Mouse (Mus musculus) limb, embryonic 13.5 days (tissue): ENCODE data around the gene Plce1. TPM values are rescaled to one million over a fixed set of nuclear protein-coding genes. Genes with fewer than 3 reads are reported as not detected.
"Not testable (repeated sequence)": the region's sequence is repeated elsewhere in the genome, so short reads cannot be mapped to it uniquely, and the experiment has no call there.

ENCODE experiments used
- ATAC-seq: fragments of 200-750 bp; cut with Nextera tagmentation; 2 replicates; pipeline ENCODE4 v1.8.0; 2017; ENCODE audit warnings: low read depth, moderate number of reproducible peaks, moderate TSS enrichment; ENCODE audit not compliant: low FRiP score
- H3K27ac ChIP-seq: fragments of 300-500 bp; sonication (generic); 2 replicates; pipeline ENCODE4 v1.5.1; 2015; ENCODE audit warnings: inconsistent platforms, mild to moderate bottlenecking, moderate library complexity
- H3K27me3 ChIP-seq: fragments of 300-500 bp; sonication (generic); 2 replicates; pipeline ENCODE4 v1.6.1; 2015; ENCODE audit warnings: mild to moderate bottlenecking, inconsistent platforms
- H3K36me3 ChIP-seq: fragments of 300-500 bp; sonication (generic); 2 replicates; pipeline ENCODE4 v1.6.1; 2015; ENCODE audit warnings: inconsistent platforms, mild to moderate bottlenecking, moderate library complexity
- H3K4me1 ChIP-seq: fragments of 300-500 bp; sonication (generic); 2 replicates; pipeline ENCODE4 v1.6.1; 2015; ENCODE audit warnings: inconsistent platforms
- H3K4me2 ChIP-seq: fragments of 300-500 bp; sonication (generic); replicated peaks from 2 replicates; pipeline ENCODE4 v1.6.1; 2015; ENCODE audit warnings: inconsistent platforms, mild to moderate bottlenecking, moderate library complexity
- H3K4me3 ChIP-seq: fragments of 300-500 bp; sonication (generic); 2 replicates; pipeline ENCODE4 v1.5.1; 2015; ENCODE audit warnings: moderate library complexity, mild to moderate bottlenecking, inconsistent platforms
- H3K9ac ChIP-seq: fragments of 300-500 bp; sonication (generic); 2 replicates; pipeline ENCODE4 v1.6.1; 2015; ENCODE audit warnings: mild to moderate bottlenecking, inconsistent platforms
- H3K9me3 ChIP-seq: fragments of 300-500 bp; sonication (generic); 2 replicates; pipeline ENCODE4 v1.6.1; 2016; ENCODE audit warnings: inconsistent platforms
- WGBS: fragments of 180-500 bp; shearing (Covaris S2); methylation state at CpG from one replicate; pipeline ENCODE4 v1.1.7; 2015; 5-methylcytosine and 5-hydroxymethylcytosine counted together
- polyA plus RNA-seq: library from polyadenylated mRNA; unstranded; fragments of >200 nt; fragmentation: Nextera tagmentation; extraction: Ambion mirVana; gene quantifications from 2 replicates; pipeline ENCODE4 v1.2.1, GENCODE M21; 2015

Gene Plce1
- polyA plus RNA-seq, 1 experiment from 2014 or later = 10.1 TPM

DNA sequence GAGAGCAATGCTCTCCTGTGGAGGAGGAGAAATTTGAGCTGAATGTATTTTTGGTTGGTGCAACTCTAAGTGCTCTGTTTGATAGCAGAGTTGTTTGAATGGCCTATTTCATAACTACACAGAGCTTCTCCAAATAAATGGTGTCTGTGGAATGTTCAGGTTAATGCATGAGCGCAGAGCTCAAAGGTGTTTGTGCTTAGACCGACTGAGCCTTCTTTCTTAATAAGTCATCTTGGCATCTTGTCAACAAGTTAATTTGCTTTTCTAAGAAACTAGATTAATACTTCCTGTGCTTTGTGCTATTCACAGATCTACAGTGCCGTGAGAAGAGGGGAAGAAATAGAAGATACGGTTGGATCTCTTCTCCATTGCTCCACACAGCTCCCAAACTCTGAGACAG lies 139.2 kb downstream of the Plce1 start:
- 73% methylated on average over 4 of the region's 4 CpGs for WGBS
- Histone ChIP-seq H3K4me2 (no peak overlapping the region), H3K9ac (no peak overlapping the region), H3K27ac (no peak overlapping the region), H3K4me3 (no peak overlapping the region), H3K27me3 (no peaks in the 10 kb centered on the region), H3K9me3 (no peaks in the 10 kb centered on the region), H3K4me1 (peaks cover 12% of the 10 kb centered on the region; the same call in 1 of the 2 replicates), H3K36me3 (no peaks in the 10 kb centered on the region)
- ATAC-seq = no peak

GRCm38 (mm10) chr19:38621546-38621945 lies 140.6 kb downstream of the Plce1 start:
- ATAC-seq = no peak
- no peaks in the 10 kb centered on the region for H3K9me3 ChIP-seq

GRCm38 (mm10) chr19:38626246-38627015 lies 145.5 kb downstream of the Plce1 start:
- ATAC-seq = no peak
- no peak overlapping the region for H3K4me2 ChIP-seq
- 76% methylated on average over 9 of the region's 9 CpGs for WGBS
- no peak overlapping the region for H3K9ac ChIP-seq
- no peak overlapping the region for H3K4me3 ChIP-seq
- no peaks in the 10 kb centered on the region for H3K9me3 ChIP-seq
- H3K27ac ChIP-seq = no peak overlapping the region
- no peaks in the 10 kb centered on the region for H3K27me3 ChIP-seq
- no peaks in the 10 kb centered on the region for H3K36me3 ChIP-seq
- H3K4me1 ChIP-seq = peaks cover 12% of the 10 kb centered on the region; the same call in 1 of the 2 replicates

More at GRCm38 (mm10) chr19:38621546-38621945, 140.6 kb downstream of the Plce1 start:
- Histone ChIP-seq H3K9ac (no peak overlapping the region), H3K36me3 (no peaks in the 10 kb centered on the region), H3K4me1 (peaks cover 12% of the 10 kb centered on the region; the same call in 1 of the 2 replicates), H3K27me3 (no peaks in the 10 kb centered on the region), H3K4me2 (no peak overlapping the region), H3K4me3 (no peak overlapping the region), H3K27ac (no peak overlapping the region)
- WGBS = 85% methylated on average over 10 of the region's 10 CpGs

GRCm38 (mm10) chr19:38627075-38627768 lies 146.3 kb downstream of the Plce1 start:
- Histone ChIP-seq H3K27me3 (no peaks in the 10 kb centered on the region), H3K9ac (no peak overlapping the region), H3K4me1 (peaks cover 8% of the 10 kb centered on the region; the same call in 1 of the 2 replicates), H3K4me3 (no peak overlapping the region), H3K9me3 (no peaks in the 10 kb centered on the region), H3K27ac (no peak overlapping the region), H3K4me2 (no peak overlapping the region), H3K36me3 (no peaks in the 10 kb centered on the region)
- ATAC-seq = no peak
- WGBS = 78% methylated on average over 9 of the region's 9 CpGs

DNA sequence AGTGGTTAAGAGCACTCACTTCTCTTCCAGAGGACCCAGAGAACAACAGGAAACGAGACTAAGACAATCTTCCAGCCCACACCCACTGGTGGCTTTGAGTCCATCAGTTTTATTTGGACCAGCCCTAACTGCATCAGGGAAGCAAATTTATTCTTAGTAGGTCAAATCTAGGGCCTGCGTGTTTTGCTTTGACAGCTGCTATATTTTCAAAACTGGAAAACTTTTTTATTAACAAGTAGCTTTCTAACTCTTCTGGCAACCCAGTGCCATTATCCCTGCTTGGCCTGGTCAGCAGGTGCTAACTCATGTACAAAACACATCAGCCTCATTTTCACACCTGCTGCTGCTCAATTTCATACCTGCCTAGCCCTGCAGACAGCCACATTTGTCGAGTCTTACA lies 151.3 kb downstream of the Plce1 start:
- WGBS = 72% methylated on average over 3 of the region's 3 CpGs
- no peak overlapping the region for H3K9ac ChIP-seq
- H3K4me1 ChIP-seq = peaks cover 10% of the 10 kb centered on the region
- no peaks in the 10 kb centered on the region for H3K36me3 ChIP-seq
- no peak overlapping the region for H3K4me2 ChIP-seq
- H3K27me3 ChIP-seq = no peaks in the 10 kb centered on the region
- ATAC-seq = no peak
- H3K27ac ChIP-seq = no peak overlapping the region
- H3K9me3 ChIP-seq = no peaks in the 10 kb centered on the region
- H3K4me3 ChIP-seq = no peak overlapping the region

DNA sequence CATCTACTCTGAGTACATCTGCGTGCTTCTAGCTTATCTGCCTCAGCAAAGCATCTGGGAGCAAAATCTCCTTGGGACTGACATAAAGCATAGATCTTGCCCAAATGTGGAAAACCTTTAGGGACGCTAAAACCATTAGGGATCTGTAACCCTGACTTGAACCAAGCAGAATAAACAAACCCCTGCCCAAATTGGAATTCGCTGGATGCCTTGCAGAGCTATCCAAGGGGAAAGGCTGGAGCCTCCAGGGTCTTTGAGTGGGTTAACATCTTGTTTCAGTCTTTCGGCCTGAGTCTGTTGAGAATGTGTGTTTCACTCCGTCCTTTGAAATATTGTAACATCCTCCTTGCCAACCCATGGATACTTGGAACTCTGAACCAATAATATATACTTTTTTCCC lies 152.4 kb downstream of the Plce1 start:
- 48% methylated on average over 5 of the region's 5 CpGs for WGBS
- no peaks in the 10 kb centered on the region for H3K36me3 ChIP-seq
- no peak overlapping the region for H3K27ac ChIP-seq
- no peak overlapping the region for H3K9ac ChIP-seq
- peaks cover 10% of the 10 kb centered on the region for H3K4me1 ChIP-seq
- no peaks in the 10 kb centered on the region for H3K27me3 ChIP-seq
- no peak overlapping the region for H3K4me2 ChIP-seq
- H3K9me3 ChIP-seq = no peaks in the 10 kb centered on the region
- H3K4me3 ChIP-seq = no peak overlapping the region
- no peak for ATAC-seq

DNA sequence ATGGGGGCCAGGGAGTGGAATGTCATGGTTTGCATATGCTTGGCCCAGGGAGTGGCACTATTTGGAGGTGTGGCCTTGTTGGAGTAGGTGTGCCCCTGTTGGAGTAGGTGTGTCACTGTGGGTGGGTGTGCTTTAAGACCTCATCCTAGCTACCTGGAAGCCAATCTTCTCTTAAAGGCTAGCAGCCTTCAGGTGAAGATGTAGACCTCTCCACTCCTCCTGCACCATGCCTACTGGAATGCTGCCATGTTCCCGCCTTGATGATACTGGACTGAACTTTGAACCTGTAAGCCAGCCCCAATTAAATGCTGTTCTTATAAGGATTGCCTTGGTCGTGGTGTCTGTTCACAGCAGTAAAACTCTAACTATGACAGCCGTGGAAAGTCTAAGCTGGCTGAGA lies 158.1 kb downstream of the Plce1 start:
- Histone ChIP-seq H3K4me2 (no peak overlapping the region), H3K4me3 (no peak overlapping the region), H3K9me3 (no peaks in the 10 kb centered on the region), H3K36me3 (no peaks in the 10 kb centered on the region), H3K9ac (no peak overlapping the region), H3K27ac (no peak overlapping the region), H3K4me1 (no peaks in the 10 kb centered on the region), H3K27me3 (no peaks in the 10 kb centered on the region)
- 91% methylated on average over 3 of the region's 3 CpGs for WGBS
- ATAC-seq = no peak

DNA sequence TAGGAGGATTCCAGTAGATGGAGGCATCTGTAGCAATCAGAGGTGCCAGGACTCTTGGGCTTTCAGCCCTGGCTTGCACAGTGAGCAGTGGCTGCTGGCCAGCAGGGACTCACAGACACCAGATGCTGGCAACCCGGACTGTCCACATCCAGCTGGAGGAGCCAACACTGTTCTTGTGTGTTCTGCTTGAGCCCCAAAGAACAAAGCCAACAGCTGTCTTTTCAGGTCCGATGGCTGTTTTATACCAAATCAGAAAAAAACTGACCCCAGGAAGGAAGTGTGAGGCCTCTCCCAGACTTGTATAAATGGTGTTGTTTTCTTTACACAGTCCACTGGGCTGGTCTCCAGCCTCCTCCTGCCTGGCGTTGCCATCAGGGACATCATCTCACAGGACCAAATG lies 158.9 kb downstream of the Plce1 start:
- ATAC-seq = no peak; the same call in 1 of the 2 replicates
- H3K9me3 ChIP-seq = no peaks in the 10 kb centered on the region
- no peak overlapping the region for H3K4me3 ChIP-seq
- peak overlapping the region; percentile 15; the same call in 1 of the 2 replicates for H3K27ac ChIP-seq
- H3K27me3 ChIP-seq = no peaks in the 10 kb centered on the region
- no peaks in the 10 kb centered on the region for H3K4me1 ChIP-seq
- no peaks in the 10 kb centered on the region for H3K36me3 ChIP-seq
- H3K4me2 ChIP-seq = no peak overlapping the region
- WGBS = 64% methylated on average over 3 of the region's 3 CpGs
- H3K9ac ChIP-seq = no peak overlapping the region

DNA sequence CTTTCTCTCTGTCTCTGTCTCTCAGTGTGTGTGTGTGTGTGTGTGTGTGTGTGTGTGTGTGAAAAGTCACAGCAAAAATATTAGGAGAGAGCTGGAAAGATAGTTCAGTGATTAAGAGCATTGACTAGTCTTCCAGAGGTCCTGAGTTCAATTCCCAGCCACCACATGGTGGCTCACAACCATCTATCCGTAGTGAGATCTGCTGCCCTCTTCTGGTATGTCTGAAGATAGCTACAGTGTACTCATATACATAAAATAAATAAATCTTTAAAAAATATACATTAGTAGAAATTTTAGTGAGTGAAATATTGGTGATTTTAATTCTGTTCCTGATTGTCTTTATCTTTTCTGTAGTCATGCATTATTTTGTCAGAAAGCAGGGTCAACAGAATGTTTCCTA lies 161.6 kb downstream of the Plce1 start:
- 54% methylated on average over 1 of the region's 1 CpGs for WGBS
- not testable (repeated sequence) for ATAC-seq, H3K27me3 ChIP-seq

DNA sequence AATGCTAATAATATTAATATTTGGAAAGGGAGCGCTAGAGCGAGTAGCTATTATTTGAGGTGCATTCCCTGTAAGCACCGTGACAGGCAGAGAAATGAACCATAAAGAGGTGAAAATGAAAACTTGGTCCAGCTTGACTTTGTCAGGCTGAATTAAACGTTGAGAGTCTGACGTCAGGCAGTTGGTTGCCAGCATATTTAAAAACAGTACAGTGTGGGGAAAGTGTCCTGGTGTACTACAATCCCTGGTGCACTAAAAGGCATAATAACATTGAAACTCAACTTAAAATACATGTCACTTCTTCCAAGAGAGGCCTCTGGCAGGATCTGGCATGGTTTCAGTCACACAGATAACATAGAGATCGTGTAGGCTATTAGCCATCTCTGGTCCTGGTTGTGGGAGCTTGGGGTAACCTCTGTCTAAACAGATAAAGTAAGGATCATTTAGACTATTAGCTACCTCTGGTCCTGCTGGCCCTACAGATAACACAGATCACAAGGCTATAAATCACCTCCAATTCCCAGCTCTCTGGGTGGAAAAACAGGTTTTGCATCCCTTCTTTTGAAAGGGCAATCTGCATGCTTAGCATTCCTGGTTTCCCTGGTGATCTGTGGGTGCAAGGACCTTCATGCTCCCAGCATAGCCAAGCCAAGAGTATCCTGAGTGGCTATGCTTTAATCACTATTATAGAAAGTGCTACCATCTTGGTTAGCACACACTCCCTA lies 164.1 kb downstream of the Plce1 start:
- no peaks in the 10 kb centered on the region for H3K9me3 ChIP-seq
- H3K27ac ChIP-seq = no peak overlapping the region
- no peak overlapping the region for H3K4me2 ChIP-seq
- WGBS = 46% methylated on average over 6 of the region's 6 CpGs
- no peaks in the 10 kb centered on the region for H3K36me3 ChIP-seq
- ATAC-seq = no peak
- 0 out of 2 replicates have a peak, but pooled peaks cover 6% of the 10 kb centered on the region for H3K4me1 ChIP-seq
- no peak overlapping the region for H3K9ac ChIP-seq
- no peaks in the 10 kb centered on the region for H3K27me3 ChIP-seq
- H3K4me3 ChIP-seq = no peak overlapping the region

More for the DNA sequence above, 161.6 kb downstream of the Plce1 start:
- H3K4me1 ChIP-seq, H3K4me3 ChIP-seq, H3K27ac ChIP-seq, H3K9me3 ChIP-seq, H3K4me2 ChIP-seq, H3K9ac ChIP-seq, H3K36me3 ChIP-seq: not testable (repeated sequence)

DNA sequence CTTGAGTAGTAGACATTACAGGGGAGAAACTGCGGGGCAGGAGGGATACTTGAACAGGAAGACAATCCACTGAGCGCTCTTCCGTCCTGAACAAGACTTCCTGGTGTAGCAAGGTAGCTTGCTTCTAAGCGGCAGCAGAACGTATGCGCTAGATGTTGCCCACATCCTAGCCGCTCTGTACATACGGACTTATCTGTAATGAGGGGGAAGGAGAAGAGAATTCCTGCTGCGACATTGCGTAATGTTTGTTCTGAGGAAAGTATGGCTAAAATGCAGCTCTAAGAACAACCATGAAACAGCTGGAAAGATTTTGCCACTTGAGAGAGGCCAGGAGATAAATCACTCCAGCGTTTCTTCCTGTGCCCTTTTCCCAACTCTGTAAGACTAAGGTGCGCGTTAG lies 177.1 kb downstream of the Plce1 start:
- Histone ChIP-seq H3K27me3 (no peaks in the 10 kb centered on the region), H3K27ac (no peak overlapping the region), H3K9me3 (peaks cover 11% of the 10 kb centered on the region; the same call in 1 of the 2 replicates), H3K36me3 (peaks cover 19% of the 10 kb centered on the region), H3K4me1 (0 out of 2 replicates have a peak, but pooled peaks cover 3% of the 10 kb centered on the region), H3K9ac (no peak overlapping the region), H3K4me2 (no peak overlapping the region), H3K4me3 (no peak overlapping the region)
- no peak for ATAC-seq
- WGBS = 71% methylated on average over 13 of the region's 13 CpGs

DNA sequence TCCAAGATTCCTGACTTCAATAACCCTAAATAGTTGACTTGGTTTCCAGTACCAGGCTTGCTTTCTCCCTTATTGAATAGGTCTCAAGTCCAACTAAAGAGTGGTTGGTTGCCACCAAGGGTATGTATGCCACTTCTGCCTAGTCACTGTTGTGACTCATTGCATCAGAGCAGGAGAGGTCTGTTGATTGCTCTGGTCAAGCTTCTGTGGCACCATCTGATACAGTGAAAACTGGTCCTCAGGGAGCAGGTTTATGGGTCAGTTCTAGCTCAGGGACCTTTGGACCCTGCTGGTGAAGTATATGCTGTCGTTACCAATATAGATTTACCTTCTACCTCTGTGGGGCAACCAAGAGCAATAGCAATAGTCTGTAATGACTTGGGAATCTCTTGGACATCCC lies 184.5 kb downstream of the Plce1 start:
- no peak overlapping the region for H3K9ac ChIP-seq
- H3K4me3 ChIP-seq = no peak overlapping the region
- 83% methylated on average over 1 of the region's 1 CpGs for WGBS
- no peak overlapping the region for H3K4me2 ChIP-seq
- ATAC-seq = no peak
- peaks cover 5% of the 10 kb centered on the region; the same call in 1 of the 2 replicates for H3K36me3 ChIP-seq
- H3K27me3 ChIP-seq = no peaks in the 10 kb centered on the region
- H3K9me3 ChIP-seq = no peaks in the 10 kb centered on the region
- no peak overlapping the region for H3K27ac ChIP-seq
- H3K4me1 ChIP-seq = no peaks in the 10 kb centered on the region
